Mouse (Mus musculus) erythroblast, embryonic 14.5 days (primary cell): ENCODE measurements around the gene Ano8.
"Not testable (repeated sequence)": the region's sequence is repeated elsewhere in the genome, so short reads cannot be mapped to it uniquely, and the experiment has no call there.

Experiments used
- GATA1 ChIP-seq: IDR thresholded peaks from 2 replicates; pipeline ENCODE4 v1.6.1; 2012; ENCODE audit warnings: low read length, inconsistent platforms, mixed read lengths
- TAL1 ChIP-seq: IDR thresholded peaks from 3 replicates; pipeline ENCODE4 v1.6.1; 2012; ENCODE audit warnings: low read length, inconsistent platforms, mixed read lengths

DNA sequence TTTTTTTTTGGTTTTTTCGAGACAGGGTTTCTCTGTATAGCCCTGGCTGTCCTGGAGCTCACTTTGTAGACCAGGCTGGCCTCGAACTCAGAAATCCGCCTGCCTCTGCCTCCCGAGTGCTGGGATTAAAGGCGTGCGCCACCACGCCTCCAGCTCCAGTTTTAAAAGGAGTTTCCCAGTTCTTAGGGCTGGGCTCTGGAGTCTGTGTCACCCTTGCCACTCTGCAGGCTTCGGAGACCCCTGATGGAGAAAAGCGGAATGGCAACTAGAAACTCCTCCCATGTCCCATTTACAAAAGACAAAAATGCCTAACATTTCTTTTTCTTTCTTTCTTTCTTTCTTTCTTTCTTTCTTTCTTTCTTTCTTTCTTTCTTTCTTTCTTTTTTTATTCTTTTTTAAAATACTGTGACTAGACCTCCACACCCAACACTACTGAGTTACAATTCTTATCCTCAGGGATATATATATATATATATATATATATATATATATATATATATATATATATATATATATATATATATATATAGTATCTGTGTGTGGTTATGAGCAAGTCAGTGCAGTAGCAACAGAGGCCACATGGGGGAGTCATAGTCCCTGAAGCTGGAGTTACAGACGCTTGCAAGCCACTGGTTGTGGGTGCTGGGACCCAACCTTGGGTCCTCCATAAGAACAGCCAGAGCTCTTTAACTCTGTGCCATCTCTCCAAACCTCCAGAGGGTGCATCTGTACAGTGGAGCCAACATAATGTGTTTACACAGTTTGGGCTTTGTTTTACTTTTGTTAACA lies 33.5 kb upstream of the Ano8 start:
- not testable (repeated sequence) for TF ChIP-seq GATA1, TAL1
